Mouse (Mus musculus): Measurements from ENCODE around the gene Glce.

GRCm38 (mm10) chr9:62137259-62137658 lies 14.8 kb upstream of the Glce start:
- TF ChIP-seq EP300 (optimal IDR thresholded peaks at IDR 0.05) (no peak), CTCF (IDR thresholded peaks at IDR 0.05; ENCODE audit: low read depth) (no peak)

Measured in stomach, postnatal 0 days (tissue).